8 mouse cellular contexts compared by ENCODE assay signal in genomic region chr7:118855171-118855876, GRCm38 (mm10). TPM values are rescaled to one million over a fixed set of nuclear protein-coding genes. Genes with fewer than 3 reads are reported as not detected.
DNase-seq lines count a peak whose midpoint lies in the region; ATAC-seq and TF ChIP-seq lines count a peak whose summit lies in the region.

Iqck (plus strand) TSS chr7:118855752.

- TF ChIP-seq CTCF in heart, postnatal 0 days (IDR thresholded peaks at IDR 0.05; ENCODE audit: low read depth) = no peak
- TF ChIP-seq CTCF in testis, adult 2 months (IDR thresholded peaks at IDR 0.05; ENCODE audit: control insufficient read depth, insufficient read depth, insufficient replicate concordance, low read depth, low read length) = no peak

- DNase-seq in CD8-positive naive resting alpha-beta T cell, adult 2 months (ENCODE audit: low read depth in 2 of 2, low spot score in 2 of 2) = peak; percentile 85 to 89
- peak; percentile 79 for DNase-seq in c-Kit-positive CD71-negative TER-119-negative erythroid progenitor cells, embryonic 14.5 days (ENCODE audit: low read depth)
- DNase-seq in forebrain, embryonic 11.5 days (ENCODE audit: low spot score) = peak; percentile 95
- peak; percentile 92 for DNase-seq in heart, postnatal 0 days (ENCODE audit: low spot score)
- DNase-seq in kidney, postnatal 4 days = peak; percentile 95 to 97

- H3K27ac ChIP-seq in forebrain, embryonic 11.5 days (ENCODE audit: low read depth, low read length) = peak within 1 kb of the TSS; percentile 46; the same call in 1 of the 2 replicates
- peak within 1 kb of the TSS; percentile 53 for H3K27ac ChIP-seq in heart, postnatal 0 days (ENCODE audit: low read depth)
- peak within 1 kb of the TSS; percentile 33; the same call in 1 of the 2 replicates for H3K27ac ChIP-seq in liver, embryonic 16.5 days (ENCODE audit: low read length)
- peak within 1 kb of the TSS; percentile 87 for H3K27ac ChIP-seq in neural tube, embryonic 13.5 days (replicated peaks)
- H3K27ac ChIP-seq in testis, adult 2 months (ENCODE audit: control insufficient read depth, insufficient read depth, low read depth, low read length) = peak within 1 kb of the TSS; percentile 93

- ATAC-seq in forebrain, embryonic 11.5 days (replicated peaks; ENCODE audit: low FRiP score) = peak; percentile 94
- peak; percentile 96 for ATAC-seq in heart, postnatal 0 days (ENCODE audit: insufficient read depth, low read depth)
- ATAC-seq in liver, embryonic 16.5 days (ENCODE audit: low read depth) = peak; percentile 92
- ATAC-seq in neural tube, embryonic 13.5 days (ENCODE audit: low read depth) = peak; percentile 98

- peak within 1 kb of the TSS; percentile 82 for H3K4me3 ChIP-seq in forebrain, embryonic 11.5 days (ENCODE audit: low read depth, low read length)
- peak within 1 kb of the TSS; percentile 79 for H3K4me3 ChIP-seq in heart, postnatal 0 days (ENCODE audit: low read depth, low read length)
- peak within 1 kb of the TSS; percentile 90 for H3K4me3 ChIP-seq in liver, embryonic 16.5 days (ENCODE audit: low read depth, low read length)
- H3K4me3 ChIP-seq in neural tube, embryonic 13.5 days = peak within 1 kb of the TSS; percentile 88
- peak within 1 kb of the TSS; percentile 98 for H3K4me3 ChIP-seq in testis, adult 2 months (ENCODE audit: control insufficient read depth, low read depth, low read length)

- H3K9ac ChIP-seq in forebrain, embryonic 11.5 days (ENCODE audit: low read length) = peak within 1 kb of the TSS; percentile 75
- H3K9ac ChIP-seq in heart, postnatal 0 days (replicated peaks; ENCODE audit: low read depth, low read length) = peak within 1 kb of the TSS; percentile 70
- peak within 1 kb of the TSS; percentile 64 for H3K9ac ChIP-seq in liver, embryonic 16.5 days (ENCODE audit: low read depth, low read length)
- H3K9ac ChIP-seq in neural tube, embryonic 13.5 days = peak within 1 kb of the TSS; percentile 83

- no peak for TF ChIP-seq EP300 in heart, postnatal 0 days (IDR thresholded peaks at IDR 0.05; ENCODE audit: low read depth)

- 0 out of 2 replicates have a peak, but pooled peaks cover 6% of the 10 kb centered on the region for H3K4me1 ChIP-seq in forebrain, embryonic 11.5 days (replicated peaks; ENCODE audit: control insufficient read depth, insufficient read depth, low read length)
- peaks cover 15% of the 10 kb centered on the region for H3K4me1 ChIP-seq in heart, postnatal 0 days (ENCODE audit: control insufficient read depth, insufficient read depth)
- H3K4me1 ChIP-seq in liver, embryonic 16.5 days (ENCODE audit: control insufficient read depth, low read depth, low read length) = peaks cover 12% of the 10 kb centered on the region
- peaks cover 28% of the 10 kb centered on the region for H3K4me1 ChIP-seq in neural tube, embryonic 13.5 days (replicated peaks)
- H3K4me1 ChIP-seq in testis, adult 2 months (ENCODE audit: control insufficient read depth, insufficient read depth, low read length) = no peaks in the 10 kb centered on the region; the same call in 1 of the 2 replicates

- peak within 1 kb of the TSS; percentile 89 for H3K4me2 ChIP-seq in forebrain, embryonic 11.5 days (ENCODE audit: low read depth, low read length, severe bottlenecking)
- peak within 1 kb of the TSS; percentile 93 for H3K4me2 ChIP-seq in heart, postnatal 0 days (ENCODE audit: low read depth, low read length)
- H3K4me2 ChIP-seq in liver, embryonic 16.5 days (ENCODE audit: low read depth, low read length) = peak within 1 kb of the TSS; percentile 88
- peak within 1 kb of the TSS; percentile 82 for H3K4me2 ChIP-seq in neural tube, embryonic 13.5 days

- no peaks in the 10 kb centered on the region for H3K9me3 ChIP-seq in forebrain, embryonic 11.5 days (ENCODE audit: control insufficient read depth, low read length)
- H3K9me3 ChIP-seq in heart, postnatal 0 days (replicated peaks; ENCODE audit: control insufficient read depth, low read length) = no peaks in the 10 kb centered on the region
- H3K9me3 ChIP-seq in liver, embryonic 16.5 days (replicated peaks; ENCODE audit: control insufficient read depth, low read length) = no peaks in the 10 kb centered on the region
- H3K9me3 ChIP-seq in neural tube, embryonic 13.5 days = no peaks in the 10 kb centered on the region

- H3K27me3 ChIP-seq in forebrain, embryonic 11.5 days (ENCODE audit: control insufficient read depth, insufficient read depth, low read length) = no peaks in the 10 kb centered on the region
- no peaks in the 10 kb centered on the region for H3K27me3 ChIP-seq in heart, postnatal 0 days (ENCODE audit: control insufficient read depth, insufficient read depth, low read length)
- H3K27me3 ChIP-seq in liver, embryonic 16.5 days (ENCODE audit: control insufficient read depth, insufficient read depth, low read depth, low read length) = no peaks in the 10 kb centered on the region
- H3K27me3 ChIP-seq in neural tube, embryonic 13.5 days = no peaks in the 10 kb centered on the region
- no peaks in the 10 kb centered on the region for H3K27me3 ChIP-seq in testis, adult 2 months (ENCODE audit: control insufficient read depth, insufficient read depth, low read length)

- WGBS in forebrain, embryonic 11.5 days = under 1% methylated on average over 57 of the region's 57 CpGs
- under 1% methylated on average over 57 of the region's 57 CpGs for WGBS in heart, postnatal 0 days
- WGBS in liver, embryonic 16.5 days (ENCODE audit: insufficient replicate concordance) = under 1% methylated on average over 57 of the region's 57 CpGs
- WGBS in neural tube, embryonic 13.5 days = under 1% methylated on average over 57 of the region's 57 CpGs

- H3K36me3 ChIP-seq in forebrain, embryonic 11.5 days (ENCODE audit: control insufficient read depth, insufficient read depth, low read length) = peaks cover 9% of the 10 kb centered on the region
- H3K36me3 ChIP-seq in heart, postnatal 0 days (replicated peaks; ENCODE audit: control insufficient read depth, insufficient read depth, low read length) = peaks cover 15% of the 10 kb centered on the region
- peaks cover 3% of the 10 kb centered on the region for H3K36me3 ChIP-seq in liver, embryonic 16.5 days (ENCODE audit: control insufficient read depth, insufficient read depth)
- peaks cover 45% of the 10 kb centered on the region for H3K36me3 ChIP-seq in neural tube, embryonic 13.5 days
- H3K36me3 ChIP-seq in testis, adult 2 months (ENCODE audit: control insufficient read depth, insufficient read depth, low read length) = no peaks in the 10 kb centered on the region; the same call in 1 of the 2 replicates

- TF ChIP-seq POLR2A in testis, adult 2 months (IDR thresholded peaks at IDR 0.05; ENCODE audit: control insufficient read depth, low read depth, low read length) = peak; percentile 75

RNA-seq across cellular contexts. Expression of gene Iqck, which starts in this region (rescaled TPM):
- 2.8 and 3.3 TPM in 2 replicates for polyA plus RNA-seq in forebrain, embryonic 11.5 days (2014; fragmentation: Nextera tagmentation; extraction: Ambion mirVana)
- 0.66 TPM in 1 of 2 replicates, not detected in the other for total RNA-seq in heart, postnatal 0 days (2014; rRNA removed; ENCODE audit: low replicate concordance)
- polyA plus RNA-seq in heart, postnatal 0 days (2015; fragmentation: Nextera tagmentation; extraction: Ambion mirVana) = 0.67 and 0.84 TPM in 2 replicates
- 0.26 and 0.27 TPM in 2 replicates for polyA plus RNA-seq in liver, embryonic 16.5 days (2015; fragmentation: Nextera tagmentation; extraction: Ambion mirVana)
- 2.4 and 3.8 TPM in 2 replicates for polyA plus RNA-seq in neural tube, embryonic 13.5 days (2015; fragmentation: Nextera tagmentation; extraction: Ambion mirVana)
- 41.3 and 47.7 TPM in 2 replicates for polyA plus RNA-seq in testis, adult 2 months (2012; rRNA removed)

Comparison
In these comparisons a context has a peak if more than half of its experiments do, and no peak if none do; other contexts are left out.
1. Peak in every context shown above with its lines: DNase-seq, ATAC-seq, H3K4me3 ChIP-seq and H3K27ac ChIP-seq.
2. Peak in DNase-seq, ATAC-seq, H3K4me3 ChIP-seq, H3K27ac ChIP-seq, H3K9ac ChIP-seq and H3K4me2 ChIP-seq in heart, postnatal 0 days; RNA of the gene not detected or under 1 TPM.
3. Peak in ATAC-seq, H3K4me3 ChIP-seq, H3K27ac ChIP-seq, H3K9ac ChIP-seq and H3K4me2 ChIP-seq in liver, embryonic 16.5 days; RNA of the gene not detected or under 1 TPM.
4. H3K27ac ChIP-seq: peak in every context shown above with its lines; median percentile 93 in testis, adult 2 months; 87 in neural tube, embryonic 13.5 days; 53 in heart, postnatal 0 days; 46 in forebrain, embryonic 11.5 days; 33 in liver, embryonic 16.5 days.